20 mouse cellular contexts compared by ENCODE assay signal in genomic region chr12:21122818-21123217, GRCm38 (mm10).
DNase-seq lines count a peak whose midpoint lies in the region; ATAC-seq and TF ChIP-seq lines count a peak whose summit lies in the region.
"Had no signal": no experiment of that assay in that cellular context is flagged by ENCODE, and none has a peak within 500 bp of the region (broad histone marks: within the 10 kb centered on the region; RNA-seq: fewer than 3 reads in every experiment).

No protein-coding gene starts in this region.

- no peaks in the 10 kb centered on the region for H3K9me3 ChIP-seq in hindbrain, embryonic 11.5 days (ENCODE audit: control insufficient read depth, low read length)
- H3K9me3 ChIP-seq in hindbrain, embryonic 10.5 days: no peaks in the 10 kb centered on the region
- H3K9me3 ChIP-seq in midbrain, postnatal 0 days (ENCODE audit: low read length): no peaks in the 10 kb centered on the region
- H3K9me3 ChIP-seq: embryonic facial prominence, embryonic 10.5 days; forebrain, embryonic 13.5 days; heart, embryonic 15.5 days; hindbrain, embryonic 13.5 days had no signal

- H3K4me2 ChIP-seq in hindbrain, embryonic 11.5 days (replicated peaks; ENCODE audit: low read depth, low read length): no peak overlapping the region
- no peak overlapping the region for H3K4me2 ChIP-seq in midbrain, postnatal 0 days (ENCODE audit: low read depth, low read length, poor library complexity, severe bottlenecking)
- H3K4me2 ChIP-seq: forebrain, embryonic 13.5 days; heart, embryonic 11.5 days; heart, embryonic 15.5 days; hindbrain, embryonic 13.5 days had no signal

- no peak for ATAC-seq in hindbrain, embryonic 11.5 days (ENCODE audit: low FRiP score)
- ATAC-seq in hematopoietic stem cell, adult 5-6 weeks (replicated peaks in 1 of 2; ENCODE audit: insufficient read depth in 1 of 2, low FRiP score in 2 of 2, low TSS enrichment in 1 of 2, low read depth in 1 of 2, poor library complexity in 2 of 2, severe bottlenecking in 2 of 2): peak; percentile 32 to 42; a peak in 2 of 4 replicates
- ATAC-seq in midbrain, postnatal 0 days (ENCODE audit: low FRiP score): no peak
- ATAC-seq: forebrain, embryonic 13.5 days; forebrain, postnatal 0 days; hindbrain, postnatal 0 days had no signal

- H3K4me3 ChIP-seq in hindbrain, embryonic 11.5 days (ENCODE audit: low read depth, low read length): no peak overlapping the region
- no peak overlapping the region for H3K4me3 ChIP-seq in hindbrain, embryonic 10.5 days
- H3K4me3 ChIP-seq in midbrain, postnatal 0 days (ENCODE audit: low read depth, low read length): no peak overlapping the region
- H3K4me3 ChIP-seq: embryonic facial prominence, embryonic 10.5 days; forebrain, embryonic 13.5 days; heart, adult 2 months; heart, embryonic 15.5 days; hindbrain, embryonic 13.5 days had no signal

- H3K36me3 ChIP-seq in hindbrain, embryonic 11.5 days (ENCODE audit: control insufficient read depth, insufficient read depth, low read length): no peaks in the 10 kb centered on the region
- no peaks in the 10 kb centered on the region for H3K36me3 ChIP-seq in hindbrain, embryonic 10.5 days
- no peaks in the 10 kb centered on the region for H3K36me3 ChIP-seq in midbrain, postnatal 0 days (ENCODE audit: insufficient read depth, low read length)
- H3K36me3 ChIP-seq: heart, embryonic 15.5 days; hindbrain, embryonic 13.5 days had no signal

- H3K4me1 ChIP-seq in hindbrain, embryonic 11.5 days (replicated peaks; ENCODE audit: control insufficient read depth, insufficient read depth, low read length): peaks cover 3% of the 10 kb centered on the region; the same call in 1 of the 2 replicates
- peaks cover 26% of the 10 kb centered on the region for H3K4me1 ChIP-seq in hindbrain, embryonic 10.5 days (replicated peaks)
- peaks cover 9% of the 10 kb centered on the region; the same call in 1 of the 2 replicates for H3K4me1 ChIP-seq in midbrain, postnatal 0 days (ENCODE audit: insufficient read depth, low read length)

- no peak overlapping the region for H3K9ac ChIP-seq in hindbrain, embryonic 11.5 days (ENCODE audit: low read depth, low read length)
- no peak overlapping the region for H3K9ac ChIP-seq in midbrain, postnatal 0 days (replicated peaks; ENCODE audit: low read length, poor library complexity, severe bottlenecking)
- H3K9ac ChIP-seq: forebrain, embryonic 13.5 days; forebrain, postnatal 0 days; heart, embryonic 15.5 days; hindbrain, embryonic 13.5 days had no signal

- no peak for TF ChIP-seq CTCF in midbrain, postnatal 0 days (IDR thresholded peaks at IDR 0.05)

- peak; percentile 0 for DNase-seq in hindbrain, embryonic 11.5 days (ENCODE audit: low spot score)
- DNase-seq in hindbrain, embryonic 10.5 days (ENCODE audit: low spot score): no peak
- peak; percentile 24 for DNase-seq in NIH3T3 (ENCODE audit: low read depth)
- no peak for DNase-seq in left cerebral cortex, adult 11 months (ENCODE audit: low spot score)
- no peak for DNase-seq in midbrain, postnatal 0 days (ENCODE audit: low spot score)
- DNase-seq: adrenal gland, adult 8-10 months; adrenal gland, postnatal 36 days; cerebellum, adult 8-10 months; cerebellum, postnatal 25 days; forebrain, postnatal 0 days; gastrocnemius, postnatal 25 days; heart, adult 2 months; heart, postnatal 14 days had no signal

- WGBS in hindbrain, embryonic 11.5 days: 90% methylated on average over 3 of the region's 3 CpGs
- WGBS in hindbrain, embryonic 10.5 days: 89% methylated on average over 3 of the region's 3 CpGs
- WGBS in midbrain, postnatal 0 days: 70% methylated on average over 3 of the region's 3 CpGs

- H3K27ac ChIP-seq in hindbrain, embryonic 11.5 days (ENCODE audit: low read depth, low read length): no peak overlapping the region
- no peak overlapping the region for H3K27ac ChIP-seq in hindbrain, embryonic 10.5 days
- no peak overlapping the region for H3K27ac ChIP-seq in midbrain, postnatal 0 days (ENCODE audit: low read depth, low read length)
- H3K27ac ChIP-seq: embryonic facial prominence, embryonic 10.5 days; forebrain, embryonic 13.5 days; heart, adult 2 months; heart, embryonic 15.5 days; hindbrain, embryonic 13.5 days; hindbrain, postnatal 0 days had no signal

- H3K27me3 ChIP-seq in hindbrain, embryonic 11.5 days (ENCODE audit: control insufficient read depth, insufficient read depth, low read length): no peaks in the 10 kb centered on the region
- no peaks in the 10 kb centered on the region for H3K27me3 ChIP-seq in hindbrain, embryonic 10.5 days (ENCODE audit: insufficient read depth, poor library complexity, severe bottlenecking)
- no peaks in the 10 kb centered on the region for H3K27me3 ChIP-seq in midbrain, postnatal 0 days (ENCODE audit: insufficient read depth, low read length)
- H3K27me3 ChIP-seq: forebrain, embryonic 13.5 days; heart, embryonic 15.5 days; hindbrain, embryonic 13.5 days had no signal

Comparison
In these comparisons a context has a peak if more than half of its experiments do, and no peak if none do; other contexts are left out.
1. DNase-seq: peak in hindbrain, embryonic 11.5 days (single experiment) and NIH3T3 (single experiment); none in hindbrain, embryonic 10.5 days (single experiment), left cerebral cortex, adult 11 months (single experiment) and midbrain, postnatal 0 days (single experiment).
2. ATAC-seq: peak in hematopoietic stem cell, adult 5-6 weeks (2 of 2); none in hindbrain, embryonic 11.5 days (single experiment) and midbrain, postnatal 0 days (single experiment).